Mouse (Mus musculus): Measurements from ENCODE around the gene C8a.

Gene C8a

GRCm38 (mm10) chr4:104769602-104770001, 106.6 kb downstream of the C8a start:
- DNase-seq (ENCODE audit: low spot score in 2 of 2): no peak

- no peak for DNase-seq (ENCODE audit: low spot score in 2 of 2)
Observed at GRCm38 (mm10) chr4:104768190-104768589, 108.0 kb downstream of the C8a start.

DNA sequence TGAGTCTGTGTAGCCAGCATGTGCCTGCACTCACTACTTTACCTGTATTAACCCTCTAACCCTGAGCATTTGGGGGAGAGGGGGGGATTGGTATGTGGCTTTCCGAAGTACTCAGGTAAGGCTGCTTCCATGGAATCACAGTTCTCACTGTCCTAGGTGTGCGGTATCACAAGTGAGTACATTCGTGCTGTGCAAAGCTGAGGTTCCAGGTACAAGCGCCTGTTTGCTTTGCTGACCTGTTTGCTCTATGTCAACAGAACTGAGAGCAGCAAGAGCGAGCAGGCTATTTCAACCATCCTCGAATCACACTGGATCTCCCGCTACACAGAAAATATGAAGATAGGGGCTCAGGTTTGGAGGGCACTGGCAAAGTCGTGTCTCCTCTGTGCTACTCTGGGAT, 110.1 kb downstream of the C8a start, which contains the start of gene C8b:
Gene C8b (plus strand): TSS at position 253 of the 400 bp plus-strand sequence.
- no peak for DNase-seq (ENCODE audit: low spot score in 2 of 2)

All from right cerebral cortex, adult 2 months (tissue).